Mouse (Mus musculus) erythroblast, embryonic 14.5 days (primary cell): Measurements from ENCODE around the gene Itpr3. TPM values are rescaled to one million over a fixed set of nuclear protein-coding genes. Genes with fewer than 3 reads are reported as not detected.

ENCODE experiments used
- H3K27me3 ChIP-seq: 2 replicates; pipeline ENCODE4 v1.6.1; 2012; ENCODE audit warnings: inconsistent platforms; ENCODE audit not compliant: control insufficient read depth
- H3K36me3 ChIP-seq: 2 replicates; pipeline ENCODE4 v1.6.1; 2012; ENCODE audit warnings: mild to moderate bottlenecking, inconsistent platforms; ENCODE audit not compliant: control insufficient read depth
- H3K4me1 ChIP-seq: 2 replicates; pipeline ENCODE4 v1.6.1; 2012; ENCODE audit warnings: inconsistent platforms; ENCODE audit not compliant: control insufficient read depth
- H3K4me3 ChIP-seq: replicated peaks from 2 replicates; pipeline ENCODE3; 2012; ENCODE audit warnings: moderate library complexity, mild to moderate bottlenecking, inconsistent platforms
- H3K9me3 ChIP-seq: 2 replicates; pipeline ENCODE4 v1.6.1; 2012; ENCODE audit warnings: low read length, inconsistent platforms, mixed read lengths; ENCODE audit not compliant: control insufficient read depth
- GATA1 ChIP-seq: IDR thresholded peaks from 2 replicates; pipeline ENCODE4 v1.6.1; 2012; ENCODE audit warnings: low read length, inconsistent platforms, mixed read lengths
- TAL1 ChIP-seq: IDR thresholded peaks from 3 replicates; pipeline ENCODE4 v1.6.1; 2012; ENCODE audit warnings: low read length, inconsistent platforms, mixed read lengths
- polyA plus RNA-seq: library from polyadenylated mRNA; stranded (reverse); fragments of >175 nt; gene quantifications from 2 replicates; pipeline ENCODE4 v1.2.3, GENCODE M21; 2012

Gene Itpr3
- polyA plus RNA-seq, 1 experiment, result 0.02 TPM

DNA sequence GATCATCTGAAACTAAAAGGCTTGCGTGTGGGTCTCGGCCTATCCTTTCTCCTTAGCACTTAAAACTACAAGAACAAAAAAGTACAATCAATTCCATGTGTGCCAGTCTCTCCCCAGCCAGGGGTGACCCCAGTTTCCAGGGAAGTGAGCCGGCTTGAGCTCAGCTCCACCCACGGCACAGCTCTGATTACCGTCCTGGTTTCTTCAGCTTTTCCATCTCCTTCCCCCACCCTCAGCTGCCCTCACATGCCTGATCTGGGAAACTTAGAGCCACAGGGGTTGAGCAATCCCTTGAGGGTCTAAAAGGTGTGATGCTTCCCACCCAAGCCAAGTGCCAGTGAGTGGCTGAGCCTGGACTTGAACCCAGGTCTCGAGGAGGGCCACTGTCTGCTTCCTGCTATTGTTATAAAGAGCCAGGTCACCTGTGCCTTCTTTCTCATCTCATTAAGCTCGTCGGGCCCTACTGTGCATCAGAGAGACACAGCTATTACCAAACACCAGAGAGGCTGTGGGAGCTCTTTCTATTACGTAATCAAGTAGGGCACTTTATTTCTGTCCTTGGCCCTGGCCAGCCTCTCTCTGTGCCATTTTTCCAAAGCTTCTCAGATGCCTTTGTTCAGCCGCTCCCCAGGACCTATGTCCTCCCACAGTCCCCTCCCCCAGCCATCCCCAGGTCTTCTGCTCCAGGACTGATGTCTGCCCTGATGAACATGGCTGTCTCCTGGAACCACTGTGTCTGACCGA, 113.0 kb downstream of the Itpr3 start:
- Histone ChIP-seq H3K4me3 (no peak overlapping the region), H3K27me3 (no peaks in the 10 kb centered on the region), H3K36me3 (no peaks in the 10 kb centered on the region), H3K4me1 (peaks cover 25% of the 10 kb centered on the region), H3K9me3 (no peaks in the 10 kb centered on the region)
- TF ChIP-seq GATA1 (no peak), TAL1 (no peak)

GRCm38 (mm10) chr17:27171121-27171520, 114.0 kb downstream of the Itpr3 start:
- Histone ChIP-seq H3K27me3 (no peaks in the 10 kb centered on the region), H3K4me3 (no peak overlapping the region), H3K36me3 (no peaks in the 10 kb centered on the region), H3K4me1 (peaks cover 20% of the 10 kb centered on the region), H3K9me3 (no peaks in the 10 kb centered on the region)
- TF ChIP-seq TAL1 (no peak), GATA1 (no peak)

Other genes starting within 250 kb of the Itpr3 start
- not detected in 2 replicates for gene Nkx2-5, start 212.3 kb upstream of the Itpr3 start, polyA plus RNA-seq
- gene Kifc5b, start 140.2 kb upstream of the Itpr3 start, polyA plus RNA-seq, result 8.1 and 9.2 TPM in 2 replicates
- gene Phf1, start 124.3 kb upstream of the Itpr3 start, polyA plus RNA-seq, result 5.0 and 6.2 TPM in 2 replicates
- gene Cuta, start 117.7 kb upstream of the Itpr3 start, polyA plus RNA-seq, result 19.6 and 19.8 TPM in 2 replicates
- gene Syngap1, start 116.1 kb upstream of the Itpr3 start, polyA plus RNA-seq, result 0.78 and 0.86 TPM in 2 replicates
- 0.12 and 0.13 TPM in 2 replicates for gene Zbtb9, start 84.1 kb upstream of the Itpr3 start, polyA plus RNA-seq
- 8.1 TPM in 2 replicates for gene Bak1, start 28.3 kb upstream of the Itpr3 start, polyA plus RNA-seq
- 24.0 and 25.9 TPM in 2 replicates for gene Uqcc2, start 76.6 kb downstream of the Itpr3 start, polyA plus RNA-seq
- 0.03 TPM in 1 of 2 replicates, not detected in the other for gene Ip6k3, start 110.5 kb downstream of the Itpr3 start, polyA plus RNA-seq
- 6.5 and 8.0 TPM in 2 replicates for gene Lemd2, start 147.2 kb downstream of the Itpr3 start, polyA plus RNA-seq